Mouse (Mus musculus) CD4-positive helper T cell, adult 2 months (primary cell): Measurements from ENCODE around the gene Bud23.
"Not testable (repeated sequence)": the region's sequence is repeated elsewhere in the genome, so short reads cannot be mapped to it uniquely, and the experiment has no call there.

ENCODE experiments used
- DNase-seq: peaks from one replicate; pipeline ENCODE4 v3.0.0-alpha.2; 2012; ENCODE audit warnings: low read depth, missing footprints, low spot score

Gene Bud23

DNA sequence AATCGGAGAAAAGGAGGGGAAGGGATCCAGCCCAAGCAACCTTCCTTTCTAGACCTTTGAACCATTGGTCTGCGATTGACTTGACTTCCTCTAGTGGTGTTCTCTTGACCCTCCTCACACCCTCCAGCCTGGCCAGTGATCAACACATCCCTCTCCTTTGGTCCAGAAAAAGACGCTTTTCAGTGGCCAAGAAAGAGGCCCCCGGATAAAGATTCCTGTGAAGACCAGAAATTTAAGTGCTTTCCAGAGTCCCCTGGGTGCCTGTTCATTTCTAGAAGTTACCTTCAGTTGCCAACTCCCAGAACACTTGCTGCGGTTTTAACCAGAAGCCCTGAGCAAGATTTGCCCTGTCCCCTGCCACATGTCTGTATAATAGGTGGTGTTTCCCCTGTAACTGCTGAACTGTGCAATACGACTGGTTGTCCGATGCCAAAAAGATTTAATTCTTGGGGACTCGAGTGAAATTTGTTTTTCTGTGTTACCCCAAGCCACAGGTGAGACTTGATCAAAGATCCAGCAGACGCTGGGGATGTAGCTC is at the start of gene Bud23:
Bud23 (minus strand) TSS at position 51 of the 538 bp plus-strand sequence.
- DNase-seq, result not testable (repeated sequence)

DNA sequence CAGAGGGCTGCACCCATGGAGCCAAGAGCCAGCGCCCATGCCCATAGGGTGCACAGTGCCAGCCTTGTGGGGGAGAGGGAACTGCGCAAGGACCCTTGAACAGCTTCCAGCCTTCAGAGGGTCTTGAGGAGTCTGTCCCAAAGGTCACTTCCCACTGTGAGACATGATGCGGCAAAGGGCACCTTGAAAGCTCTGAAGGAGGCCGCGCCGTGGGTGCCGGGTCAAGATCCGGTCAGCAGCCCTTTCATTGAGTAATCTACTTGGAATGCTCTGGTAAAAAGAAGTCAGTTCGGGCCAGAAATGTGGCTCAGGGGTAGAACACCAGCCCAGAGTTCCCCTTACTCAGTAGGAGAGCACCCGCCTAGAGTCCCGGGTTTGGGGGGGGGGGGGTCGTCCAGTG is 49.0 kb upstream of the Bud23 start:
- no peak for DNase-seq

DNA sequence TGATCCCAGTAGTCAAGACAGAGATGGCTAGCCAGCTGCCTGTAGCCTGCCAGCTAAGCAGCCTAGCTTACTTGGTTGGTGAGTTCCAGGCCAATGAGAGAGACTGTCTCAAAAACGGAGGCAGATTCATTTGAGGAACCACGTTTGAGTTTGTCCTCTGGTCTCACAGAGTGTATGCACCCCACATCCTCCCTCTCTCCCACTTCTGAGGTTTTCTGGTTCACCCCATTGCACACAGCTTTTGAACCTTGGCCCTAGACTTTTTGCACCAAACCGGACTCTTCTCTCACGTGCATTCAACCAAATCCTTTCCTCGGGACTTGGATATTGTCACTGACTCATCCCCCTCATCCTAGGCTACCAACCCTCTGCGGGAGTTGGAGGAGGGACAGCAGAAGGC is 45.2 kb upstream of the Bud23 start:
- DNase-seq, result no peak

DNA sequence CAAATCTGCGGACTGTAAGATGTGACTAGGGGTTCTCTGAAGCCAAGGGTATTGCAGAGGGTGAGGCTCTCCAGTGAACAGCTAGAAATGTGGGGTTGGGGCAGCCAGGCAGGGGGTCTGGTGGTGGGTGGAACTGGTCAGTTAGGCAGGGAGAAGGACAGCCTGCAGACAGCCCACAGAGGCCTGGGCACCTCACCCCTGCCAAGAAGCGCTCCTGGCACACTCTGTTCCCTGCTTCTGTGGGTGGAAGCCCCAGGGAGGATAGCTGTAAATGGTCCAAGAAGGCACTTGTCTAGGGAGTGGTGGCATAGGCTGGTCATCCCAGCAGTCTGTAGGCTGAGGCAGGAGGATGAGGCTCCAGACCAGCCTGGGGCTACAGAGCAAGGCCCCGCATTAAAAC is 44.7 kb upstream of the Bud23 start:
- no peak for DNase-seq

DNA sequence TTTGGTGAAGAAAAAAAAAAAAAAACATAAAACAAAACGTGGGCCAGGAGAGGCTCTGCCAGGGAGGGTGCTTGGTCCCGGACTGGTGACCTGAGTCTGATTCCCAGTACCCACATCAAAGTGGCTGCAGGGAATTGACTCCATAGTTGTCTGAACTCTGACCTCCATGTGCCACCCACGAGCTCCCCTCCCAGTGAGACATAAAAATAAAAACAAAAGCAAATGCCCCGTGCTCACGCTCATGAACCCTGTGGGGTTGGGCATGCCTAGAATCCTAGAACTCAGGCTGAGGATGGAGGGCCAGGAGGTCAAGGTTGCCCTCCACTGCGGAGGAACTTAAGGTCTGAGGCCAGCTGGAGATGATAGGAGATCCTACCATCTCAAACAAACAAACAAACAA is 44.3 kb upstream of the Bud23 start:
- no peak for DNase-seq

DNA sequence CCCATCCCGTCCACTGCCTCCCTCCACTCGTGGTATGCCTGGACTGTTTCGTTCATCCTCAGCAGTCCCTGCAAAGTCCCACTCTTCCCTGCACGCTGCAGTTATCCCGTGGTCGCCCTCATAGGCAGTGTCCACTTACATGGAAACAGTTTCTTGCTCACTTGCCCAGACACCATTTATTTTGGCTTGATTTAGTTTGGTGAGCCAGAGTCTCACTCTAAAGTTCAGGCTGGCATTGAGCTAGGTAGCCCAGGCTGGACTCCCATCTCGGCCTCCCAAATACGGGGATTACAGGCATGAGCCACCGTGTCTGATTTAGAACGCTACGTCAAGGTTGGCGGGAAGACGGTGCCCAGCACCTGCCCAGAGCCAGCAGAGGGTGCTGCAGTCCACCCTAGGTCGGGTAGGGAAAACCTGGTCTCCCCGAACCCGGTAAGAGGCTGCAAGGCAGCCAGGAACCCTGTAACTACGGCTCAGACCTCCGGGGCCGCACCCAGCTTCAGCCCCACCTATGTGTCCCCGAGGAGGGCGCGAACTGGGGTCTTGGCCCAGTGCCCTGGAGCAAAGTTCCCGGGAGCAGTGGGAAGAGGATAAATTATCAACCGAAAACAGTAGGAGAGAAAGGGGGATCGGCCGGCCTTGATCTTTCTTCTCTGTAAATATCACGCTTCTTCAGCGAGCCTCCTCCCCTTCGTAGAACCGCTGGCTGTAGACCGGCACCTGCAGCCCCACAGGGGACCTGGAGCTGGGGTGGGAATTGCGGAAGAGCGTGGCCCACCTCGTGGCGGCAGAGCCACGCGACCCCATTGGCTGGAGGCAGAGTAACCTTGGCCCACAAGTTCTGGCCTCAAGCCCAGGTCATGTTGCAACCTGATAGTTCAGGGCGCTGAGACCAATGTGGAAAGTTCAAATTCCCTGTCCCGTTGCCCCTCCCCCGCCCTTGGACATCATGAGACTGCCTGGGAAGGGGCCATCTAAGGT is 43.1 kb upstream of the Bud23 start:
- peak; percentile 57 for DNase-seq

DNA sequence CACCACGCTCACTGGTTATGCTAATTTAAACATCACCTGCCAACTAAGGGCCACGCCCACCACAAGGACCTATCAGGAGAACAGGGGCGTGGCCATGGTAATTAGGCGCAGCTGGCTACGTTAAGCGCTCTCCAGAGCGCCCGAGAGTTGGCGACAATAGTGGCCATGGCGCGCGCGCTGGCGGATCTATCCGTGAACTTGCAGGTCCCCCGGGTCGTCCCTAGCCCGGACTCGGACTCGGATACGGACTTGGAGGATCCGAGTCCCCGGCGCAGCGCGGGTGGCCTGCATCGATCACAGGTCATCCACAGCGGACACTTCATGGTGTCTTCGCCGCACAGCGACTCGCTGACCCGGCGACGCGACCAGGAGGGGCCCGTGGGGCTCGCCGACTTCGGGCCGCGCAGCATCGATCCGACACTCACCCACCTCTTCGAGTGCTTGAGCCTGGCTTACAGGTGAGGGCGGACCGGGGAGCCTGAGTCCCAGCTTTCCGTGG is 42.0 kb upstream of the Bud23 start:
- peak; percentile 87 for DNase-seq

DNA sequence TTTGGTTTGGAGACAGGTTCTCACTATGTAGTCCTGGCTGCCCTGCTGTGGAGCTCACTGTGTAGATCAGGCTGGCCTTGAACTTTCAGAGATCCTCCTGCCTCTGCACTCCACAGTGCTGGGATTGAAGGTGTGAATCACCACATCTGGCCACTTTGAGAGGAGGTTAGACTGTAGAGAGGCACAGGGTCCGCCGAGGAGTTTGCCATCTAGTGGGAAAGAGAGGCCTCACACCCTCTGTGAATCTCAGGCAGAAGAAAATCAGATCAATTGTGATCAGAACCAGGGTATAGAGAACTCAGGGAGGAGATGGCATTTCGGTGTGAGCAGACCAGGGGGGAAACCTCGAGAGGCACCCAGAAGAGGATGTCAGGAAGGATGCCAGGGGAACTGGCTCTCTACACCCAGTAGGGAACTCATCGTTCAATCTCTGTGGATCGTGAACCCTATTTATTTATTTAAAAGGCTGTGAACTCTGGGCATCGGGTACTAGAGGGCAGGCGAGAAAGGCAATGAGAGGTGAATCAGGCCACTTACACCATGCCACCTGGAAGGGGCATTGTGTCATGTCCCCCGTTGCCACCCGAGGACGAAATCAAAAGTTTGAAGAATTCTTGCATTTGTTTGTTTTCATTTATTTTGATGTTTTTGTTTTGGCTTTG is 39.4 kb upstream of the Bud23 start:
- DNase-seq, result peak; percentile 42

DNA sequence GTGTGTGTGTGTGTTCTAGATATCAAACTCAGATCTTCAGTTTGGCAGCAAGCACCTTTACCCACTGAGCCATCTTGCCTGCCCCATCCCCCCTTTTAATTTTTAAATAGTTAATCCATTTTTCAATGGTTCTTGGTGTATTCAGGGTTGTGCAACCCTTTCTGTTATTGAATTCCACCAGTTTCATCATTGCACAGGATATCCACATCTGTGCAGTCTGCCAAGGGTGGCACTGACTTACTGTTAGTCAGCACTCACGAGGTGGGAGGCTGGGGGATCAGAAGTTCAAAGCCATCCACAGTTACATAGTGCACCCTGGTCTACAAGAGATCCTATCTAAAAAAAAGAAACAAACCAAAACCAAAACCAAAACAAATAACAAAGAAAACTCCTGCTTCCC is 36.2 kb upstream of the Bud23 start:
- DNase-seq, result no peak

DNA sequence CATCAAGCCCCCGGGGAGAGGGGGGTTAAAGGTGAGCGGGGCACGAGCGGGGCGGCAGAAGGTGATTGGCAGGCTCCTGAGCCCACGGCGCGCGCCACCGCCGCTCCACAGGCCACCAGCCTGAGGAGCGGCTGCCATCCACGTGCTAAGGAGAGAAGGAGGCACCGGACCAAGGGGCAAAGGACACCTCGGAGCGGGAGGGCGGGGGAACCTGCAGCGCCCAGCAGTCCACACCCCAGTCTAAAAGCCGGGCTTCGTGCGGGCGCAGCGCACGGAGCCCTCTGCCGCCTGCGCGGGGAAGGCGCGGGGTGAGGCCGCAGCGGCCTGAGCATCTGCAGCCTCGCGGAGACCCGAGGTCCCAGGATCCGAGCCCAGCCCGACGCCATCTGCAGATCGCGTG is 24.9 kb upstream of the Bud23 start, which contains the start of gene Mlxipl:
Mlxipl (plus strand) TSS at position 238 of the 400 bp plus-strand sequence.
- DNase-seq, result no peak

DNA sequence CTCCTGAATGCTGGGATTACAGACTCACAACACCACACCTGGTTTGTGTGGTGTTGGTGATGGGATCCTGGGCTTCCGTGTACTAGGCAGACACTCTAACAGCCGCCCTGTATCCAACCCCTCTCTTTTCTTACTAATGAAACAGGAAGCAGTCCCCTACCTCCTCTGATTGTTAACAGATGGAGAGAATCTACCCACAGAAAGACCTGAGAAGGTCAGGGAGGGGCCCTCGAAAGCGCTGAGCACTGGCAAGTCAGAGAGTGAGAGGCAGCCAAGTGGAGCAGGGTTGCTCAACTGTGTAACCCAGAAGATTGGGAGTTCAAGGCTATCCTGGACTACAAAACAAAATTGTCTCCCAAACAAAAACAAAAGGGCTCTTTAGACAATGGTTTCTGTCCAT is 22.1 kb upstream of the Bud23 start:
- DNase-seq, result no peak

DNA sequence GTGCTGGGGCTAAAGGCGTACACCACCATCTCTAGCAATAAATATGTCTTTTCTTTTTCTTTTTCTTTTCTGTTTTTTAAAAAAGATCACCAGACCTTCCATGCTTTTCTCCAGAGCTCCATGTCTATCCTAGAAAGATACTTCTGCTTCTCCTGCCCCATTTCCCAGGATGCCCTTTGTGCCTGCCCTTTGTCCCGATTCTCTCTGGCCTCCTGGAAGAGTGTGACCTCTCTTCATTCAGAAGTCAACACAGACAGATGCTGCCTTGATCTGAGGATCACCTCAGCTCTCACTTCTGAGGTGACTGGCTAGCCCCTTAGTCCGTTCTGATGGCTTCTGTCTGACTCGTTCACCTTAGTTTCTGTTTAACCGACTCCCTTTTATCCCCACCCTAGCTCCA is 15.8 kb upstream of the Bud23 start:
- DNase-seq, result no peak

DNA sequence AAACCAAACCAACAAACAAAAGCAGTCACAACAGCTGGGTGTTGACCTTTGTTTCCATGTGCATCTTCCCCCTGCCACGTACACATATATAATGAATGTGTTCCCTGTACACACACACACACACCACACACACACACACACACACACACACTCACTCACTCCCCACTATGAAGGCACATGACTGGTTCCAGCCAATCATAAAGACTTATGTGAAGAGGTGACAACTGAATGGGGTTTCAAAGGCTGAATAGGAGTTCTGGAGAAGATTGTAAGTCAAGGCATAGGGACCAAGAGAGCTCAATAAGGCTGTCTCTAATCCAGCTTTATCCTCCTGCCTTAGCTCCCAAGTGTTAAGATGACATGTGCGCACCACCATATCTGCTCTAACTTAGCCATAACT is 14.8 kb upstream of the Bud23 start:
- no peak for DNase-seq

DNA sequence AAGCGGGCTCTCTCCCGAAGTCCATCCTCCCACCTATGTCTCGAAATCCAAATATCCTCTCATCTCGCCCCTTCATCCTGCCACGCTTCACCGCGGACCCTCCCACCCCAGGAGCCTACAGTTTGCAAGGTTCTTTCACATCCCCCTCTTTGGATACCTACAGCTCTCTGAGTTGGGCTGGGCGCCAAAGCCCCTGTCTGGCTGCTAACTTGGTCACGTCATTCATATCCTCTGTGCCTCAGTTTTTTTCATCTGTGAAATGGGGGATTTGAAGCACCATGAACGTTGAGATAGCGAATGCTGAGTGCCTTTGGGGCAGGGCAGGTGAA is 13.7 kb upstream of the Bud23 start:
- DNase-seq, result no peak

DNA sequence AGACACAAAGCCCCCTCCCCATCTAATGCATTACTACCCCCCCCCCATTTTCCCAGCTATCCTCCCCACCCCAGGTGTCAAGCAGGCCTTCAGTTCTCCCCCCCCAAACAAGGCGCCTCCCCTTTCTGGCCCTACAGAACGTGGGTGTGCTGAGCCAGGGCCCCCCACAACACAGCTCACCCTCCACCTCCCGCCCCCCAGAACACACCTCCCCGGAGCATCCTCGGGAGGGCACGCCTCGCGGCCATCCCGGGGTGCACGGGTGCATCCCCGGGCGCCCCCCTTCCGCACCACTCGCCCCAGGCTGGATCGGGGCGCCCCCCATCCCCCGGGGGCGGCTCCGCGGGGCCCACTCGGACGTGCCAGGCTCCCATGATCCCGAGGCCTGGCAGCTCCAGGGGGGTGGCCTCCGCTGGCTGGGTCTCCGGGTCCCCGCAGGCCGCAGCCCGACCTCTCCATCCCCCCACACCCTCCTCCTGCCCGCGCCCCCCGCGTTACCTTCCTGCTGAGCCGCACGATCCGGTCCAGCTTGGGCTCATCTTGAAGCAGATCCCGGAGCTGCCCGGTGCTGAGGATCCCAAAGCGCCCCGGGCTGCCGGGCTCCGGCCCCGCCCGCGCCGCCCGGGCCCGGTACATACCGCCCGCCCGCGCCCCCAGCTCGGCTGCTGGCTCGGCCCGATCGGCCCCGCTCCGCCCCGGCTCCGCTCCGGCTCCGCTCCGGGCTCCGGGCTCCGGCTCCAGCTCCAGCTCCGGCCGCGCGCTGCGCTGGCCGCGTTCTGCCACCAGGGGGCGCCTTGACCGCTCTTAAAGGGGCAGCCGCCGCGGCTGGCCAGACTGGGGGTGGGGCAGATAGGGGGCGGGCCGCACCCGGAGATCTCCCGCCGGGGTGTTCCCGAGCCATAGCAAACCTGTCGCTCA is 13.1 kb upstream of the Bud23 start, which contains the start of gene Vps37d:
Vps37d (minus strand) TSS at position 703 of the 918 bp plus-strand sequence.
- peak; percentile 85 for DNase-seq

DNA sequence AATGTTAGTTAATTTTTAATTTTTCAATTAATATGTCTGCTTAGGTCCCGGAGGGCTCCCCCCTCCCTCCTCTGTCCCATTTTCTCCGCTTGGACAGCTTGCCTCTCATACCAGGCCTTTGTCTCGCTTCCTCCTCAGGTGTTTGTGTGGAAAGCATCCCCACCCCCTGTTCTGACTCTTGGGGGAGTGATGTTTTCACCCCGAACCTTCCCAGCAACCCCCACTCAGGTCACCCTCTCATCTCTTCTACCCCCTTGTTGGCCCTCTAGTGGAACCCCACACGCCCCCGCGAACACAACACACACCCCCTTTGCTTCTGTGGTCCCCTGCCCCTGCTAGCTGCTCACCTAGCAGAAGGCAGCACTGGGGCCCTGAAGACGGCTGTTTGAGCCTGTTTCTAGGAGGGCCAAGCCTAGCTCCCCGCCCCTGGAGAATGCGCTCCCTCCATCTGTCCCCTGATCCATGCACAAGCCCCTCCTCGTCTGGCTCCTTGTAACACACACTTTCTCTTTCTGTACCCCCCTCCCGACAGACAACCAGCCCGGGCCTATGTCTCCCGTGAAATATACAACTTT is 12.3 kb upstream of the Bud23 start:
- DNase-seq, result no peak

DNA sequence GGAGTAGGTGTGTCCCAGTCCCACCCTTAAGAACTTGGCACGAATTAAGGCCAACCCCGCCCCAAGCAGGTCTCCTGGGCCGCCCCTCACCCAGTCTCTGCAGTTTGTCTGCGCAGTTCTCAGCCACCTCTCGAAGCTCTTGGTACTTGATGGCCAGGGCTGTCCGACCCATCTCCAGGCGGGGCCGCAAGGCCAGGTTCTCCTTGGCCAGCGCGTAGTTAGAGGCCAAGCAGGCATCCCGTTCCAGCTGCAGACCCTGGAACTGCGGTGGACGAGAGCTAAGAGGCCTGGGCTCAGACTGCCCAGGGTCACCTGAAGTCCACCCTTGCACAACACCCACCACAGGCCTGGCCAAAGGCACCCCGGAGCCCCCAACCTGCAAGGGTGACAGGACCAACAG is 11.6 kb upstream of the Bud23 start:
- no peak for DNase-seq

DNA sequence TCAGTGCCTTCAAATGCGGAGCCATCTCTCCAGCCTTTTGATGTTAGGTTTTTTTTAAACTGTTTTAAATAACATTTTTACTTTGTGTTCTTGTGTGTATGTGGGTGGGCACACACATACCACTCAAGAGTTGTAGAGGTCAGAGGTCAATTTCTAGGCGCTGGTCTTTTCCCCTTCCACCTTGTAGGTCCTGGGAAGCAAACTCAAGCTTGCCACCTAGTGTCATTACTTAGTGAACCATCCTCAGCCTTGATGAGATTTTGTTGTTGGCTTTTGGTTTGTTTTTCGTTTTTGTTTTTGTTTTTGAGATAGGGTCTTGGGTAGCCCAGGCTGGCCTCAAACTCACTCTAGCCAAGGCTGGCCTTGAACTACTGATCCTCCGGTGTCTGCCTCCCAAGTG is 10.9 kb upstream of the Bud23 start:
- no peak for DNase-seq

DNA sequence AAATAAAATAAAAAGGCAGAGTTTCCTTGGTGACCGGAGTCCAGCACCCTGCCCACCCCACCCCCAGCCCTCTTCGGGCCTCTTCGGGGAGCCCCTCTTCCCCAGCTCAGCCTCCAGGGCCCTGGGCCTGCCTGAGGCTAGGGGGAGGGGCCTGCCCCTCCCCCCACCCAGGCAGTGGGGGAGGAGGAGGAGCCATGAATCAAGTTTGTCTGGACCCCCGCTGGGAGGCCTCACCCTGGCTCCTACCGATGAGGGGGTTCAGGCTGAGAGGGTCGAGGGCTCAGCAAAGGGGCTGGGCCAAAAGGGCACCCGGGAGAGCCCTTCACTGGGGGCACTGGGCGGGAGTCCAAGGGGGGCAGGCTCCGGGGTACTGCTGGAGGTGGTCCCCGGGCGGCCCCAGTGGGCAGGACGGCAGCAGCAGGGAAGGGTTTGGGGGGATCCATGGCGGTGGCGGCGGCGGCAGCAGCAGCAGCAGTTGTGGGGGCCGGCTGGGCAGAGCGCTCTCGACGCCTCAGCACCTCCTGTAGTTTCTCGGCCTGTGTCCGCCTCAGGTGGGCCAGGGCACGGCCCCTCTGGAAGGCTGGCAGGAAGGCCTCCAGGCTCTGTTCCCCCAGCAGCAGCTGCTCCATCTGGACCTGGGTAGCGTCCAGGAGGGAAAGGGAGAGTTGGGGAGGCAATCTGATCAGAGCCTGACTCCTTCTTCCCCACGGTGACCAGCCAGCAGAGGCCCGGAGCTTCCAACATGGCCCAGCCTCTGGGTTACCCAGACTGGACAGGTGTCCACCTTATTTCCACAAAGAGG is 8.8 kb upstream of the Bud23 start:
- no peak for DNase-seq

DNA sequence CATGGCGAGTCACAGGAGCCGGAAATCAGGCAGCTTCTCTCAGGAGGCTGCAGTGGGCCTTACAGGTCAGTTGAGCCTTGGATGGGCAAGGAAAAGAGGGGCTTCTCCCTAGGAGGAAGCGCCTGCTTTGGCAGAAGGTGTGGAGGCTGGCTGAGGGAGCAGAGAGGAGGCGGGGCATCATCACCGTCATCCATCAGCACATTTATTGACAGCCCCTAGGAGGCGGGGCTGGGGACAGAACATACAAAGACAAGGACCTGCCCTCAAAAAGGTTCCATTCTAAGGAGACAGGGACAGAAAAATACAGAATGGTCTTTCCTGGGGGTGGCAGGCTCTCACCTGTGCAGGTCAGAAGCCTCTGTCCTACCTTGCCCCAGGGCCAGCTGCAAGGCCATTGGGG is 8.0 kb upstream of the Bud23 start:
- DNase-seq, result no peak
